Comparison of ENCODE assay signal across 8 mouse cellular contexts in the genomic region with DNA sequence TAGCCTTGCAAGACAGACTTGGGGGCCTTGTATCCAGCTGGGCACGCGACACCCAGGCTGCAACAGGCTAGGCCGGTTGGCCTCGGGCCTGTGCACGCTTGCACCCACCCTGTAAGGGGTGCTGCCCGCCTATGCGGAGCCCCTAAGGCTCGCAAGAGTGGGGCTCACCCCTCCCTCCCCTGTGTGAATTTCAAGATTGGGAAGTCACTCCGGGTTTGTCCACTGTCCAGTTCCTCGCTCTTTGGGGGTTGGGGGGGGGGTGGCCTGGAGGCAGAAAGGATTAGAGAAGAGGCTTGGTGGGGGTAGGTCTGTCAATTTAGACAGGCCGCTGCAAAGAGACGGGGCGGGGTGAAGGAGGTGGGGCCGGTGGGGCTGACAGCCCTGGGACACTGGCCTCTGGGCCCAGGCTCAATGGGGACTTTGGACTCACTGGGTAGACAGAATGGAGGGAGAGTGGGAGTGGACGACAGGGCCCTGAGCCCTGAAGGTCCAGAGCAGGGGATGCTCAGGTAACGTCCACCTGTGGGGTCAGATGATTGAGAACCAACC. TPM values are rescaled to one million over a fixed set of nuclear protein-coding genes. Genes with fewer than 3 reads are reported as not detected.
DNase-seq lines count a peak whose midpoint lies in the region; ATAC-seq lines count a peak whose summit lies in the region.

No protein-coding gene starts in this region.

- H3K27ac ChIP-seq in forebrain, embryonic 11.5 days (ENCODE audit: low read depth, low read length), result peak overlapping the region; percentile 94; the same call in 1 of the 2 replicates

- peak overlapping the region; percentile 97 for H3K4me3 ChIP-seq in forebrain, embryonic 11.5 days (ENCODE audit: low read depth, low read length)

- DNase-seq in ovary, postnatal 36 days (ENCODE audit: low spot score), result peak; percentile 25
- no peak for DNase-seq in ovary, adult 18-20 months (ENCODE audit: low spot score)
- DNase-seq in forebrain, embryonic 11.5 days (ENCODE audit: low spot score), result no peak
- peak; percentile 79 to 80 for DNase-seq in kidney, adult 8-10 months
- DNase-seq in lung, postnatal 36 days, result peak; percentile 23
- DNase-seq in gastrocnemius, postnatal 36 days, result no peak
- no peak for DNase-seq in left cerebral cortex, adult 18-20 months (ENCODE audit: low spot score in 2 of 2)

- under 1% methylated on average over 16 of the region's 16 CpGs for WGBS in forebrain, embryonic 11.5 days

- no peaks in the 10 kb centered on the region for H3K9me3 ChIP-seq in forebrain, embryonic 11.5 days (ENCODE audit: control insufficient read depth, low read length)

- H3K4me1 ChIP-seq in forebrain, embryonic 11.5 days (replicated peaks; ENCODE audit: control insufficient read depth, insufficient read depth, low read length), result peaks cover 13% of the 10 kb centered on the region

- H3K4me2 ChIP-seq in forebrain, embryonic 11.5 days (ENCODE audit: low read depth, low read length, severe bottlenecking), result peak overlapping the region; percentile 95

- peak overlapping the region; percentile 92 for H3K9ac ChIP-seq in forebrain, embryonic 11.5 days (ENCODE audit: low read length)

- ATAC-seq in forebrain, embryonic 11.5 days (replicated peaks; ENCODE audit: low FRiP score), result peak; percentile 28
- ATAC-seq in megakaryocyte-erythroid progenitor cell, adult 5-6 weeks (replicated peaks; ENCODE audit: low FRiP score, low TSS enrichment, poor library complexity, severe bottlenecking), result no peak

- H3K27me3 ChIP-seq in forebrain, embryonic 11.5 days (ENCODE audit: control insufficient read depth, insufficient read depth, low read length), result peaks cover 2% of the 10 kb centered on the region; the same call in 1 of the 2 replicates

- H3K36me3 ChIP-seq in forebrain, embryonic 11.5 days (ENCODE audit: control insufficient read depth, insufficient read depth, low read length), result peaks cover 10% of the 10 kb centered on the region

- intact Hi-C loops in gastrocnemius, postnatal 36 days (cut with DNase I), result no loop called here

RNA-seq across cellular contexts. Expression of a gene that starts 1.2 kb away (rescaled TPM):
- polyA plus RNA-seq in forebrain, embryonic 11.5 days (2014; fragmentation: Nextera tagmentation; extraction: Ambion mirVana), result 45.7 and 46.9 TPM in 2 replicates
- total RNA-seq in gastrocnemius, postnatal 36 days (2021), result 10 to 100 TPM; 82.2 to 97.4 TPM
- 10 to 100 TPM; 26.1 to 26.4 TPM for total RNA-seq in left cerebral cortex, adult 18-20 months (2021)
- 84.0 and 87.0 TPM in 2 replicates for total RNA-seq in megakaryocyte-erythroid progenitor cell, adult 5-6 weeks (2014; fragmentation: Nextera tagmentation)
- 19.5 and 26.8 TPM in 2 replicates for total RNA-seq in megakaryocyte-erythroid progenitor cell, adult 5-6 weeks (2017)

RNA-seq across cellular contexts. Expression of a gene that starts 16.7 kb away (rescaled TPM):
- polyA plus RNA-seq in forebrain, embryonic 11.5 days (2014; fragmentation: Nextera tagmentation; extraction: Ambion mirVana), result 0.13 and 0.21 TPM in 2 replicates
- not detected for total RNA-seq in gastrocnemius, postnatal 36 days (2021)
- 1 to 10 TPM in 1 of 2 experiments, under 1 TPM in 1; 0.79 to 1.6 TPM for total RNA-seq in left cerebral cortex, adult 18-20 months (2021)
- total RNA-seq in megakaryocyte-erythroid progenitor cell, adult 5-6 weeks (2014; fragmentation: Nextera tagmentation), result not detected in 2 replicates
- not detected in 2 replicates for total RNA-seq in megakaryocyte-erythroid progenitor cell, adult 5-6 weeks (2017)

RNA-seq across cellular contexts. Expression of a gene that starts 17.5 kb away (rescaled TPM):
- polyA plus RNA-seq in forebrain, embryonic 11.5 days (2014; fragmentation: Nextera tagmentation; extraction: Ambion mirVana), result 1.0 and 1.9 TPM in 2 replicates
- 1 to 10 TPM; 3.0 to 3.9 TPM for total RNA-seq in gastrocnemius, postnatal 36 days (2021)
- 1 to 10 TPM; 3.8 to 5.5 TPM for total RNA-seq in left cerebral cortex, adult 18-20 months (2021)
- total RNA-seq in megakaryocyte-erythroid progenitor cell, adult 5-6 weeks (2014; fragmentation: Nextera tagmentation), result not detected in 2 replicates
- 0.42 TPM in 1 of 2 replicates, not detected in the other for total RNA-seq in megakaryocyte-erythroid progenitor cell, adult 5-6 weeks (2017)

RNA-seq across cellular contexts. Expression of a gene that starts 30.6 kb away (rescaled TPM):
- polyA plus RNA-seq in forebrain, embryonic 11.5 days (2014; fragmentation: Nextera tagmentation; extraction: Ambion mirVana), result 0.52 TPM in 1 of 2 replicates, not detected in the other
- under 1 TPM in 1 of 2 experiments, not detected in 1; 0.12 TPM for total RNA-seq in gastrocnemius, postnatal 36 days (2021)
- 1 to 10 TPM in 1 of 2 experiments, under 1 TPM in 1; 0.82 to 1.5 TPM for total RNA-seq in left cerebral cortex, adult 18-20 months (2021)
- total RNA-seq in megakaryocyte-erythroid progenitor cell, adult 5-6 weeks (2014; fragmentation: Nextera tagmentation), result not detected in 2 replicates
- not detected in 2 replicates for total RNA-seq in megakaryocyte-erythroid progenitor cell, adult 5-6 weeks (2017)

Comparison
In these comparisons a context has a peak if more than half of its experiments do, and no peak if none do; other contexts are left out.
1. DNase-seq: peak in ovary, postnatal 36 days (single experiment), kidney, adult 8-10 months (2 of 2) and lung, postnatal 36 days (single experiment); none in ovary, adult 18-20 months (single experiment), forebrain, embryonic 11.5 days (single experiment), gastrocnemius, postnatal 36 days (0 of 2) and left cerebral cortex, adult 18-20 months (0 of 2).